Mouse (Mus musculus) heart, embryonic 12.5 days (tissue): Measurements from ENCODE around the gene Gm21981. TPM values are rescaled to one million over a fixed set of nuclear protein-coding genes. Genes with fewer than 3 reads are reported as not detected.
"Not testable (repeated sequence)": the region's sequence is repeated elsewhere in the genome, so short reads cannot be mapped to it uniquely, and the experiment has no call there.

Experiments
- ATAC-seq: fragments of 200-750 bp; cut with Nextera tagmentation; 2 replicates; pipeline ENCODE4 v1.8.0; 2017; ENCODE audit warnings: moderate TSS enrichment, moderate library complexity; ENCODE audit not compliant: insufficient number of reproducible peaks, low FRiP score
- H3K27ac ChIP-seq: fragments of 300-500 bp; sonication (generic); 2 replicates; pipeline ENCODE4 v1.5.1; 2016; ENCODE audit warnings: mild to moderate bottlenecking, moderate library complexity; ENCODE audit not compliant: poor library complexity, severe bottlenecking
- H3K27me3 ChIP-seq: fragments of 300-500 bp; sonication (generic); replicated peaks from 2 replicates; pipeline ENCODE4 v1.6.1; 2016; ENCODE audit warnings: mild to moderate bottlenecking, moderate library complexity
- H3K36me3 ChIP-seq: fragments of 300-500 bp; sonication (generic); 2 replicates; pipeline ENCODE4 v1.6.1; 2016; ENCODE audit warnings: mild to moderate bottlenecking, moderate library complexity
- H3K4me1 ChIP-seq: fragments of 300-500 bp; sonication (generic); replicated peaks from 2 replicates; pipeline ENCODE4 v1.6.1; 2016; ENCODE audit warnings: mild to moderate bottlenecking
- H3K4me2 ChIP-seq: fragments of 300-500 bp; sonication (generic); 2 replicates; pipeline ENCODE4 v1.6.1; 2016; ENCODE audit warnings: mild to moderate bottlenecking, moderate library complexity
- H3K4me3 ChIP-seq: fragments of 300-500 bp; sonication (generic); 2 replicates; pipeline ENCODE4 v1.5.1; 2016; ENCODE audit warnings: mild to moderate bottlenecking
- H3K9ac ChIP-seq: fragments of 300-500 bp; sonication (generic); 2 replicates; pipeline ENCODE4 v1.6.1; 2016; ENCODE audit warnings: mild to moderate bottlenecking, moderate library complexity
- H3K9me3 ChIP-seq: fragments of 300-500 bp; sonication (generic); replicated peaks from 2 replicates; pipeline ENCODE4 v1.6.1; 2016; ENCODE audit warnings: mild to moderate bottlenecking, moderate library complexity
- WGBS: fragments of 180-500 bp; shearing (Covaris S2); methylation state at CpG from one replicate; pipeline ENCODE4 v1.1.7; 2016; 5-methylcytosine and 5-hydroxymethylcytosine counted together
- polyA plus RNA-seq: library from polyadenylated mRNA; unstranded; fragments of >200 nt; fragmentation: Nextera tagmentation; extraction: Ambion mirVana; gene quantifications from 2 replicates; pipeline ENCODE4 v1.2.1, GENCODE M21; 2016

Gene Gm21981
- polyA plus RNA-seq, 1 experiment from 2014 or later = 0.19 TPM

- Histone ChIP-seq H3K4me2 (no peak overlapping the region), H3K27ac (no peak overlapping the region), H3K27me3 (no peaks in the 10 kb centered on the region), H3K9ac (no peak overlapping the region), H3K36me3 (no peaks in the 10 kb centered on the region), H3K9me3 (no peaks in the 10 kb centered on the region), H3K4me1 (peaks cover 14% of the 10 kb centered on the region), H3K4me3 (no peak overlapping the region)
- 72% methylated on average over 7 of the region's 7 CpGs for WGBS
- no peak for ATAC-seq
Observed at GRCm38 (mm10) chr17:47664474-47664873, 29.8 kb downstream of the Gm21981 start.

GRCm38 (mm10) chr17:47663009-47663713 lies 31.1 kb downstream of the Gm21981 start:
- Histone ChIP-seq H3K27me3 (no peaks in the 10 kb centered on the region), H3K9me3 (no peaks in the 10 kb centered on the region), H3K27ac (no peak overlapping the region), H3K9ac (no peak overlapping the region), H3K4me2 (no peak overlapping the region), H3K36me3 (no peaks in the 10 kb centered on the region), H3K4me1 (peaks cover 14% of the 10 kb centered on the region), H3K4me3 (no peak overlapping the region)
- ATAC-seq = no peak
- 67% methylated on average over 9 of the region's 9 CpGs for WGBS

- no peak for ATAC-seq
- no peak overlapping the region for H3K4me2 ChIP-seq
- no peak overlapping the region for H3K27ac ChIP-seq
- 0 out of 2 replicates have a peak, but pooled peaks cover 1% of the 10 kb centered on the region for H3K36me3 ChIP-seq
- 77% methylated on average over 3 of the region's 3 CpGs for WGBS
- no peaks in the 10 kb centered on the region for H3K9me3 ChIP-seq
- no peak overlapping the region for H3K4me3 ChIP-seq
- H3K27me3 ChIP-seq = no peaks in the 10 kb centered on the region
- no peak overlapping the region for H3K9ac ChIP-seq
- H3K4me1 ChIP-seq = peaks cover 6% of the 10 kb centered on the region
Observed at GRCm38 (mm10) chr17:47658741-47659243, 35.5 kb downstream of the Gm21981 start.

GRCm38 (mm10) chr17:47657901-47658300 lies 36.4 kb downstream of the Gm21981 start:
- WGBS = 81% methylated on average over 4 of the region's 4 CpGs
- Histone ChIP-seq H3K4me2 (no peak overlapping the region), H3K27me3 (no peaks in the 10 kb centered on the region), H3K9me3 (no peaks in the 10 kb centered on the region), H3K4me1 (no peaks in the 10 kb centered on the region), H3K27ac (no peak overlapping the region), H3K4me3 (no peak overlapping the region), H3K36me3 (0 out of 2 replicates have a peak, but pooled peaks cover 7% of the 10 kb centered on the region), H3K9ac (no peak overlapping the region)
- ATAC-seq = no peak

GRCm38 (mm10) chr17:47655697-47656096 lies 38.6 kb downstream of the Gm21981 start:
- ATAC-seq = no peak
- Histone ChIP-seq H3K4me1 (no peaks in the 10 kb centered on the region), H3K4me3 (no peak overlapping the region), H3K27me3 (no peaks in the 10 kb centered on the region), H3K9ac (no peak overlapping the region), H3K9me3 (no peaks in the 10 kb centered on the region), H3K4me2 (no peak overlapping the region), H3K27ac (no peak overlapping the region), H3K36me3 (peaks cover 10% of the 10 kb centered on the region; the same call in 1 of the 2 replicates)
- WGBS = 84% methylated on average over 5 of the region's 5 CpGs

GRCm38 (mm10) chr17:47654346-47654745 lies 39.9 kb downstream of the Gm21981 start:
- 94% methylated on average over 8 of the region's 8 CpGs for WGBS
- H3K36me3 ChIP-seq, H3K4me3 ChIP-seq, H3K27me3 ChIP-seq, H3K9ac ChIP-seq, ATAC-seq, H3K4me1 ChIP-seq, H3K27ac ChIP-seq, H3K9me3 ChIP-seq, H3K4me2 ChIP-seq: not testable (repeated sequence)

GRCm38 (mm10) chr17:47651953-47652352 lies 42.3 kb downstream of the Gm21981 start:
- Histone ChIP-seq H3K4me3 (no peak overlapping the region), H3K27ac (no peak overlapping the region), H3K9ac (no peak overlapping the region), H3K4me2 (no peak overlapping the region), H3K36me3 (peaks cover 10% of the 10 kb centered on the region; the same call in 1 of the 2 replicates), H3K9me3 (no peaks in the 10 kb centered on the region), H3K27me3 (no peaks in the 10 kb centered on the region), H3K4me1 (peaks cover 10% of the 10 kb centered on the region; the same call in 1 of the 2 replicates)
- no peak for ATAC-seq
- WGBS = 81% methylated on average over 2 of the region's 2 CpGs

- H3K4me2 ChIP-seq = no peak overlapping the region
- WGBS = 59% methylated on average over 4 of the region's 4 CpGs
- H3K4me1 ChIP-seq = peaks cover 10% of the 10 kb centered on the region; the same call in 1 of the 2 replicates
- H3K36me3 ChIP-seq = peaks cover 10% of the 10 kb centered on the region; the same call in 1 of the 2 replicates
- no peak overlapping the region for H3K27ac ChIP-seq
- H3K9ac ChIP-seq = no peak overlapping the region
- H3K9me3 ChIP-seq = no peaks in the 10 kb centered on the region
- no peak for ATAC-seq
- no peak overlapping the region for H3K4me3 ChIP-seq
- no peaks in the 10 kb centered on the region for H3K27me3 ChIP-seq
Observed at GRCm38 (mm10) chr17:47648966-47649365, 45.3 kb downstream of the Gm21981 start.

- H3K9me3 ChIP-seq = no peaks in the 10 kb centered on the region
- H3K9ac ChIP-seq = no peak overlapping the region
- peaks cover 3% of the 10 kb centered on the region; the same call in 1 of the 2 replicates for H3K36me3 ChIP-seq
- ATAC-seq = no peak
- H3K4me3 ChIP-seq = no peak overlapping the region
- no peak overlapping the region for H3K27ac ChIP-seq
- peaks cover 10% of the 10 kb centered on the region; the same call in 1 of the 2 replicates for H3K4me1 ChIP-seq
- H3K4me2 ChIP-seq = no peak overlapping the region
- 85% methylated on average over 1 of the region's 1 CpGs for WGBS
- H3K27me3 ChIP-seq = no peaks in the 10 kb centered on the region
Observed at GRCm38 (mm10) chr17:47646683-47647082, 47.6 kb downstream of the Gm21981 start.

- H3K9ac ChIP-seq = no peak overlapping the region
- ATAC-seq = no peak
- H3K36me3 ChIP-seq = no peaks in the 10 kb centered on the region
- WGBS = 81% methylated on average over 2 of the region's 2 CpGs
- H3K4me1 ChIP-seq = peaks cover 2% of the 10 kb centered on the region; the same call in 1 of the 2 replicates
- no peak overlapping the region for H3K4me2 ChIP-seq
- no peaks in the 10 kb centered on the region for H3K9me3 ChIP-seq
- H3K27me3 ChIP-seq = no peaks in the 10 kb centered on the region
- H3K27ac ChIP-seq = no peak overlapping the region
- H3K4me3 ChIP-seq = no peak overlapping the region
Observed at GRCm38 (mm10) chr17:47642992-47643391, 51.3 kb downstream of the Gm21981 start.
